8 mouse cellular contexts compared by ENCODE assay signal in genomic region chr19:57816221-57816996, GRCm38 (mm10).
DNase-seq lines count a peak whose midpoint lies in the region; ATAC-seq lines count a peak whose summit lies in the region.

No protein-coding gene starts in this region.

- DNase-seq in cerebellum, adult 18-20 months = peak; percentile 5 to 18
- DNase-seq in 416B (ENCODE audit: low read depth) = peak; percentile 32
- peak; percentile 19 for DNase-seq in c-Kit-positive CD71-negative TER-119-negative erythroid progenitor cells, embryonic 14.5 days (ENCODE audit: low read depth)
- peak; percentile 49 to 50 for DNase-seq in left cerebral cortex, adult 18-20 months (ENCODE audit: low spot score in 2 of 2)
- DNase-seq in urinary bladder, postnatal 36 days (ENCODE audit: low spot score in 2 of 2) = no peak

- no peak overlapping the region for H3K9ac ChIP-seq in hindbrain, embryonic 12.5 days
- H3K9ac ChIP-seq in neural tube, embryonic 13.5 days = no peak overlapping the region

- H3K4me2 ChIP-seq in hindbrain, embryonic 12.5 days (replicated peaks) = no peak overlapping the region
- H3K4me2 ChIP-seq in neural tube, embryonic 13.5 days = no peak overlapping the region

- H3K9me3 ChIP-seq in hindbrain, embryonic 12.5 days (replicated peaks) = no peaks in the 10 kb centered on the region
- no peaks in the 10 kb centered on the region for H3K9me3 ChIP-seq in neural tube, embryonic 13.5 days

- no peak overlapping the region for H3K27ac ChIP-seq in hindbrain, embryonic 12.5 days
- no peak overlapping the region; the same call in 1 of the 2 replicates for H3K27ac ChIP-seq in neural tube, embryonic 13.5 days (replicated peaks)

- H3K4me3 ChIP-seq in hindbrain, embryonic 12.5 days = no peak overlapping the region
- no peak overlapping the region for H3K4me3 ChIP-seq in neural tube, embryonic 13.5 days

- no peaks in the 10 kb centered on the region for H3K27me3 ChIP-seq in hindbrain, embryonic 12.5 days
- no peaks in the 10 kb centered on the region for H3K27me3 ChIP-seq in neural tube, embryonic 13.5 days

- H3K4me1 ChIP-seq in hindbrain, embryonic 12.5 days = peaks cover 4% of the 10 kb centered on the region; the same call in 1 of the 2 replicates
- peaks cover 12% of the 10 kb centered on the region for H3K4me1 ChIP-seq in neural tube, embryonic 13.5 days (replicated peaks)

- WGBS in hindbrain, embryonic 12.5 days = 86% methylated on average over 17 of the region's 17 CpGs
- 74% methylated on average over 17 of the region's 17 CpGs for WGBS in neural tube, embryonic 13.5 days

- ATAC-seq in cerebellum, adult (ENCODE audit: insufficient number of reproducible peaks, low FRiP score, low TSS enrichment) = no peak
- peak; percentile 48; the same call in 1 of the 2 replicates for ATAC-seq in hindbrain, embryonic 12.5 days (ENCODE audit: low FRiP score)
- peak; percentile 89 for ATAC-seq in neural tube, embryonic 13.5 days (ENCODE audit: low read depth)

- no peaks in the 10 kb centered on the region for H3K36me3 ChIP-seq in hindbrain, embryonic 12.5 days
- no peaks in the 10 kb centered on the region for H3K36me3 ChIP-seq in neural tube, embryonic 13.5 days

Comparison
In these comparisons a context has a peak if more than half of its experiments do, and no peak if none do; other contexts are left out.
1. DNase-seq: peak in cerebellum, adult 18-20 months (2 of 2), 416B (single experiment), c-Kit-positive CD71-negative TER-119-negative erythroid progenitor cells, embryonic 14.5 days (single experiment) and left cerebral cortex, adult 18-20 months (2 of 2); none in urinary bladder, postnatal 36 days (0 of 2).